Mouse (Mus musculus) C2C12 (cell line): ENCODE measurements around the gene Gm7356. TPM values are rescaled to one million over a fixed set of nuclear protein-coding genes. Genes with fewer than 3 reads are reported as not detected.
"Not testable (repeated sequence)": the region's sequence is repeated elsewhere in the genome, so short reads cannot be mapped to it uniquely, and the experiment has no call there.

Source experiments
- H3K27me3 ChIP-seq: one replicate; pipeline ENCODE4 v1.6.1; 2011; ENCODE audit not compliant: control insufficient read depth, insufficient read depth, insufficient read length
- H3K36me3 ChIP-seq: one replicate; pipeline ENCODE4 v1.6.1; 2011; ENCODE audit not compliant: control insufficient read depth, insufficient read depth
- H3K4me3 ChIP-seq: one replicate; pipeline ENCODE4 v1.5.1; 2011; ENCODE audit warnings: mild to moderate bottlenecking, control low read depth; ENCODE audit not compliant: poor library complexity, insufficient read depth, severe bottlenecking
- H3K79me2 ChIP-seq: one replicate; pipeline ENCODE4 v1.6.1; 2011; ENCODE audit not compliant: control insufficient read depth, insufficient read depth
- H3K79me3 ChIP-seq: one replicate; pipeline ENCODE4 v1.6.1; 2011; ENCODE audit warnings: low read depth, control low read depth
- H3ac ChIP-seq: one replicate; pipeline ENCODE3; 2011; ENCODE audit warnings: low read depth; ENCODE audit not compliant: control insufficient read depth, insufficient read length
- CEBPB ChIP-seq: IDR thresholded peaks from one replicate; pipeline ENCODE4 v1.6.1; 2011; ENCODE audit warnings: low read depth, mild to moderate bottlenecking, control low read depth, moderate library complexity
- FOSL1 ChIP-seq: IDR thresholded peaks from one replicate; pipeline ENCODE4 v1.8.0; 2011; ENCODE audit warnings: mild to moderate bottlenecking, low read length; ENCODE audit not compliant: poor library complexity, insufficient read depth, severe bottlenecking
- MAX ChIP-seq: IDR thresholded peaks from one replicate; pipeline ENCODE4 v1.6.1; 2011; ENCODE audit warnings: mild to moderate bottlenecking, control low read depth
- MYOG ChIP-seq: IDR thresholded peaks from one replicate; pipeline ENCODE4 v1.6.1; 2011; ENCODE audit not compliant: control insufficient read depth, insufficient read length; ENCODE audit errors: extremely low read depth
- USF1 ChIP-seq: IDR thresholded peaks from one replicate; pipeline ENCODE4 v1.6.1; 2011; ENCODE audit warnings: low read depth, mild to moderate bottlenecking, control low read depth, moderate library complexity
- long read RNA-seq, 2 experiments: library from polyadenylated mRNA; unstranded; transcript quantifications; one replicate each; pipeline ENCODE4 v2.0.0; 2019 to 2020
- polyA plus RNA-seq: library from polyadenylated mRNA; unstranded; fragments of >200 nt; fragmentation: generic; extraction: Trizol; gene quantifications from one replicate; pipeline ENCODE4 v1.2.1, GENCODE M21; 2012; ENCODE audit warnings: missing spikeins

Gene Gm7356
- not detected for polyA plus RNA-seq
- long read RNA-seq, experiment 1, result 0 reads
- long read RNA-seq, experiment 2, result 0 reads

DNA sequence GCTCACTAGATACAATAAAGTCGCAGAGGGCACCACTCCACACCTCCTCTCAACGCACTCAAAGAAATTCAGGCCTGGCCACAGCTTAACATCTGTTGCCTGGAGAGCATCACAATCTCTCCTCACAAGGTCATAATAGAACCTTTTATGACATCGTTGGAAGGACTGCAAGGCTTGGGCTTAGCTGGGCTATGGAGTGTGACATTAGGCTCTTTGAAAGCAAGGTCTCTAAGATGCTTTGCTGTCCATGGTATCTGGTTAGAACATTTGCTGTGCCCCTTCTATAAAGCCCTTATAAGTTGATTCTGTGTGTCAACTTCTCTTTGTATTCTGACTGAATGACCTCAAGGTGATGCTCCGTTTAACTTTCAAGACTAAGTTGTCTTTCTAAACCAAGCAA lies at the start of gene Gm7356:
Gm7356 (minus strand) TSS at position 101 of the 400 bp plus-strand sequence.
- not testable (repeated sequence) for H3K27me3 ChIP-seq, H3ac ChIP-seq, H3K79me2 ChIP-seq, H3K79me3 ChIP-seq, H3K36me3 ChIP-seq, H3K4me3 ChIP-seq

DNA sequence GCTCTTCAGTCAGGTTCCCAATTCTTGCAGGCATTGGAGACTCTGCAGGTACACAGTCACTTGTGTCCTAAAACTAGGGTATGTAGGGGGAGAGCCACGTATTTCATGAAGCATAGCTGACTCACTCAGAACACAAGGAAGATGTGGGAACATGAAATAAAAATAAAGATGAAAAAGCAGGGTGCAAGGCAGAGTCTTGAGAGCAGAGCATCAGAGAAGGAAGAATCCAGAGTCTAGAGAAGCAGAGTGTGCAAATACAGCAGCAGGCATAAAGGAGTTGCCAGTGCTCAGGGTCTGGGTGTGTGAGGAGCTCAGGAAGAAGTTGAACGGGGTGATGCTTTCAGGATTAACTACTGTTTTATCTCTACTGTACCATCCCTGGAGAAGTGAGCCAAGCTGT lies 38.4 kb upstream of the Gm7356 start:
- H3K79me3 ChIP-seq, H3K4me3 ChIP-seq, H3K36me3 ChIP-seq, H3ac ChIP-seq, H3K79me2 ChIP-seq, H3K27me3 ChIP-seq: not testable (repeated sequence)

DNA sequence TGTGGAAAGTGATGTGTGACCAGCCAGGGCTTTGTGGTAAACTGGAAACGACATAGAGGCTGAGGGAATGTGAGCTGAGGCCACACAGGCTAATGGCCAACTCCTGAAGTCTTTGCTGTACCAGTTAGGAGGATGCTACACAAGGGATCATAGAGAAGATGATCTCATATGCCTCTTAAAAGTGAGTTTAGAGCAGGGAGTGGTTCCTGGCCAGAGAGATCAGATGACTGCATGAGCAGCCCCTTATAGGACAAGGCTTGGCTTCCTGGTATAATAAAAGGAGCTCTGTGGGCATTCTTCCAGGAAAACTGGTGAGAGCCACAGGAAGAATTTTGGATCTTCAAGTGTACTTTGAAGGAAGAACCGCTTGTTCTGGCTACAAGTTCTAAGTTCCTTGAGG lies 33.5 kb upstream of the Gm7356 start:
- H3K4me3 ChIP-seq, H3K36me3 ChIP-seq, H3ac ChIP-seq, H3K79me3 ChIP-seq, H3K27me3 ChIP-seq, H3K79me2 ChIP-seq: not testable (repeated sequence)

DNA sequence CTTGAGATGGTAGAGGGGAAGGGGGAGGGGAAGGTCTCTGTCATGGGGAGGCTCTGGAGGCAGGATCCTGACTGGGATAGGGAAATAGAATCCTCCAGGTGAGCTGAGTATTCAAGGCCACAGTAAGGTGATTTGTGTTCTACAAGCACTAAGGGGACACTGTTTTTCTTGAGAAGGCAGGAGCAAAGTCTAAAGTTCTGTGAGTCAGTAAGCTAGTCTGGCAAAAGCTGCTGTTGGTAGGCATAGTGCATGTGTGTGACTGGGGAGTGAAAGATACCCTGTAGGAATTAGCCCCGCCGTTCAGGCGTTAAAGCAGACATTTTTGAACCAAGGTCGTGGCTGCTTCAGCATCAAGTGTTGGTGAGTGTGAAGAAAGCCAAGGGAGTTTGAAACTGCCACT lies 32.6 kb upstream of the Gm7356 start:
- not testable (repeated sequence) for H3K79me2 ChIP-seq, H3K36me3 ChIP-seq, H3K4me3 ChIP-seq, H3ac ChIP-seq, H3K79me3 ChIP-seq, H3K27me3 ChIP-seq

DNA sequence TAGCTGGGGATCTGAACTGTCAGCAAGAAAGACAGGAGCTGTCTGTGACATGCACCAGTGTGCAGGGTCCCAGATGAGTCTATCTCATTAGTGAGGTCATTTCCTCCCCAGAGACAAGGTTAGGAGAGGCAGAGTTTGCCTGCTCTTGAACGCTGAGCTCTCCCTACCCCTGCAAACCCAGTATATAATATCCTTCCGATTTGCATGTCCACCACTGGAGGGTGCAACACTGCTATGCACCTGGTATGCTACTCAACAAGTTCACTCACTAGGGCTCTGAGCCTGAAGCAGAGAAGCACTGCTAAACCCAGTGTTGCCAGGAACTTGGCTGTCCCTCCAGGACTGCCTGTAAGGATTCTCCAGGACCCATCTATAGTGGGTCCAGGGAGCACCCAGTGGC lies 10.1 kb downstream of the Gm7356 start:
- H3K36me3 ChIP-seq, result not testable (repeated sequence)

DNA sequence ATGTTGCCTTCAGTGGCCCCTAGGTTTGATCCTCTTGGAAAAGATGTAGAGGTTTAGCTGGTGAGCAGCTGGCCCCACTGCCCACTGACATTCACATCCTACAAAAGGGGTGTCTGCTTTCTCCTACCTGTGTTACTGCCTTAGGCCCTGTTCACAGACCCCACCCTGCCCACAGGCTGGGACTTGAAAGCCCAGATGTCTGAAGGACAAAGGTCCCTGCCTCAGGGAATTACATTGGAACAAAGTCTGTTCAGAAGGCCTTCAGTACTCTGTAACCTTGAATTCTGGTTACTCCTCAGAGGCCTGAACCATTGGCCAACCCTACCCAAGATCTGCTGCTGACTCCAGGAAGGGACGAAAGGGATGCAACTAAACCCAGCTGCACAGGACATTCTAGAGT lies 15.8 kb downstream of the Gm7356 start:
- Histone ChIP-seq H3K27me3 (no peaks in the 10 kb centered on the region), H3K79me2 (no peaks in the 10 kb centered on the region)

More for the DNA sequence above, 10.1 kb downstream of the Gm7356 start:
- H3K4me3 ChIP-seq, H3K79me3 ChIP-seq, H3K27me3 ChIP-seq, H3ac ChIP-seq, H3K79me2 ChIP-seq: not testable (repeated sequence)

DNA sequence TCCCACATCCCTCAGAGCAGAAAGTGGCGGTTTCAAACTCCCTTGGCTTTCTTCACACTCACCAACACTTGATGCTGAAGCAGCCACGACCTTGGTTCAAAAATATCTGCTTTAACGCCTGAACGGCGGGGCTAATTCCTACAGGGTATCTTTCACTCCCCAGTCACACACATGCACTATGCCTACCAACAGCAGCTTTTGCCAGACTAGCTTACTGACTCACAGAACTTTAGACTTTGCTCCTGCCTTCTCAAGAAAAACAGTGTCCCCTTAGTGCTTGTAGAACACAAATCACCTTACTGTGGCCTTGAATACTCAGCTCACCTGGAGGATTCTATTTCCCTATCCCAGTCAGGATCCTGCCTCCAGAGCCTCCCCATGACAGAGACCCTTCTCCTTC lies 32.7 kb downstream of the Gm7356 start:
- not testable (repeated sequence) for H3K79me3 ChIP-seq, H3K79me2 ChIP-seq, H3K27me3 ChIP-seq, H3K4me3 ChIP-seq, H3ac ChIP-seq, H3K36me3 ChIP-seq

More for the DNA sequence above, 15.8 kb downstream of the Gm7356 start:
- TF ChIP-seq FOSL1 (no peak), USF1 (no peak), MYOG (no peak), CEBPB (no peak), MAX (no peak)
- Histone ChIP-seq H3K79me3 (no peaks in the 10 kb centered on the region), H3ac (no peak overlapping the region), H3K36me3 (no peaks in the 10 kb centered on the region), H3K4me3 (no peak overlapping the region)

DNA sequence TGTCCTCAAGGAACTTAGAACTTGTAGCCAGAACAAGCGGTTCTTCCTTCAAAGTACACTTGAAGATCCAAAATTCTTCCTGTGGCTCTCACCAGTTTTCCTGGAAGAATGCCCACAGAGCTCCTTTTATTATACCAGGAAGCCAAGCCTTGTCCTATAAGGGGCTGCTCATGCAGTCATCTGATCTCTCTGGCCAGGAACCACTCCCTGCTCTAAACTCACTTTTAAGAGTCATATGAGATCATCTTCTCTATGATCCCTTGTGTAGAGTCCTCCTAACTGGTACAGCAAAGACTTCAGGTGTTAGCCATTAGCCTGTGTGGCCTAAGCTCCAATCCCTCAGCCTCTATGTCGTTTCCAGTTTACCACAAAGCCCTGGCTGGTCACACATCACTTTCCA lies 33.6 kb downstream of the Gm7356 start:
- H3K36me3 ChIP-seq, H3K27me3 ChIP-seq, H3K4me3 ChIP-seq, H3K79me2 ChIP-seq, H3K79me3 ChIP-seq, H3ac ChIP-seq: not testable (repeated sequence)

DNA sequence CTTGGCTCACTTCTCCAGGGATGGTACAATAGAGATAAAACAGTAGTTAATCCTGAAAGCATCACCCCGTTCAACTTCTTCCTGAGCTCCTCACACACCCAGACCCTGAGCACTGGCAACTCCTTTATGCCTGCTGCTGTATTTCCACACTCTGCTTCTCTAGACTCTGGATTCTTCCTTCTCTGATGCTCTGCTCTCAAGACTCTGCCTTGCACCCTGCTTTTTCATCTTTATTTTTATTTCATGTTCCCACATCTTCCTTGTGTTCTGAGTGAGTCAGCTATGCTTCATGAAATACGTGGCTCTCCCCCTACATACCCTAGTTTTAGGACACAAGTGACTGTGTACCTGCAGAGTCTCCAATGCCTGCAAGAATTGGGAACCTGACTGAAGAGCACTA lies 38.5 kb downstream of the Gm7356 start:
- not testable (repeated sequence) for H3K36me3 ChIP-seq, H3K79me2 ChIP-seq, H3K4me3 ChIP-seq, H3K27me3 ChIP-seq, H3K79me3 ChIP-seq, H3ac ChIP-seq

DNA sequence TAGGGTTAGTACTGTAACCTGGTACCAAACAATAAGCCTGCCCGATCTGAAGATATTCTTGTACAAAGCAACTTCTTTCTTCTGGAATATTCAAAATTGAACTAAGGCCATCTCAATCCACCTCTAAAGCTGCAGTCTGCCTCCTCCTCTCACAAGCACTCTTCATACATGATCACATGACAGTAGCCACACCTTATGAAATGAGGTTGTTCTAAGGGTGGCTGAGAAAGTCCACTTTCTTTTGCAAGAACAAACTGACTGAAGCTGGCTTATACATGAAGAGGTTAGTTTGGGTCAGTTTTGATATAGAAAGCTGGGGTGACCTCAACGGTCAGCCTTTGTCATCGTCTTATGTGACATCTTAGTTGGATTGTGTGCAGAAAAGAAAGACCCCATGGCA lies 41.3 kb downstream of the Gm7356 start:
- not testable (repeated sequence) for H3K4me3 ChIP-seq, H3K27me3 ChIP-seq, H3K79me2 ChIP-seq, H3ac ChIP-seq, H3K79me3 ChIP-seq, H3K36me3 ChIP-seq

DNA sequence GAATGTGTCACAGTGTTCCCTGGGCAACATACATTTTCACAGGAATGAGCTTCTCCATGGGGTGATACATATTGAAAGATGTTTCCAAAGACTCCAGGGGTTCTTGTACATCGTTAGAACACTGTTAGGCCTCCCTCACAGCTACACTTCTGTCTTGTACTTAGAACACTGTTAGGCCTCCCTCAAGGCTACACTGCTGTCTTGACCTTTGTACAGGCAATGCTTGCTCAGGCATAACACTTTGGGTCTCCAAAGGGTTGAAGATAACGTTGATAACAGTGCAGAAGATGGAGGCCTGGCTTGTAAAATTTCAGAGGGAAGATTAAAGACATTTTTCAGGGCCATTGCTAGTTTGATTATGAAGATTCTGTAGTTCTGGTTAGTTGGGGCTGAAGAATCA lies 45.4 kb downstream of the Gm7356 start:
- H3K4me3 ChIP-seq, H3ac ChIP-seq, H3K27me3 ChIP-seq, H3K79me2 ChIP-seq, H3K36me3 ChIP-seq, H3K79me3 ChIP-seq: not testable (repeated sequence)
